Mouse (Mus musculus): ENCODE measurements around the gene Ssbp4.

DNA sequence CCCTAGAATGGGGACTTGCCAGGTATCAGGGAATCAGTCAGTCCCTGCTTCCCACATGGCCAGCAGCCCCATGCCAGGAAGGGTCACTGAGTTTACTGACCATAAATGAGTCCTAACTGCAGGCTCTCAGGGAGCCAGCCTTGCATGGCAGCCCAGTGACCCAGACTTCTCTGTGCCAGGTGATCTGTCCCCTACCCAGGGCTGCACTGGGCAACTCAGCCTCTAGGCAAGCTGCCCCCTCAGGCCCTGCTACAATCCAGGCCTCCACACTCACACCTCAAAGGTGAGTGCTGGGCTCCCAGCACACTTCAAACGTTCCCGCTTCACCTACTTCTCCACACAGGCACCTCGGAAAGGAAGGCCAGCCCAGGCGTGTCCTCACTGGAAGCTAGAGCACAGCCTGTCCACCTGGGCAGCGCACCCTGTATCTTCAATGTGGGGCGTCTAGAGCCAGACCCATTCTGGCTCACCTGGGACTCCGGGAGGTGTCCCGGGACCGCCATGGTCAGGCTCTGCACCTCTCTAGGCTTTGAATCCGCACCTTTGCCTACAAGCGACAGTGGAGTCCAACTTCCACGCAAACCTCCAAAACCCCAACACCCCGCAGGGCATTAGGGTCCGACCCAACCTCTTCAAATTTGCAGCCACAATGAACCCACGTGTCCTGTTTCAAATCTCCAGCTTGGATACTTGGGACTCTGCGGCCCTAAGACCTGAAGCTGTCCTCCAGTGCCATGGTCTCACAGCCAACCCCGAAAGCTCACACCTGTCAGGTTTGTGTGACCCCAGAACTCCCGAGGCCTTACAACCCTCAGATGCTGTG, 1.7 kb downstream of the Ssbp4 start:
- TF ChIP-seq POLR2A (IDR thresholded peaks at IDR 0.05; ENCODE audit: low read depth, low read length) (no peak), CTCF (conservative IDR thresholded peaks at IDR 0.05; ENCODE audit: insufficient read depth, insufficient read length, low read depth, low read length) (no peak)
